Mouse (Mus musculus) spleen, postnatal 14 days (tissue): ENCODE data around the gene Il17rd.
A peak's percentile ranks its signal among the peaks of the same experiment; 100 is the strongest.

Experiments
- DNase-seq, 2 experiments: peaks; one replicate each; pipeline ENCODE4 v3.0.0; 2021 to 2022; ENCODE audit warnings: low spot score in 2 of 2

Il17rd gene

GRCm38 (mm10) chr14:27044967-27045361 lies 6.2 kb downstream of the Il17rd start:
- DNase-seq, result peak in 1 of 2 experiments; percentile 10

GRCm38 (mm10) chr14:27048231-27048956 lies 9.7 kb downstream of the Il17rd start:
- no peak for DNase-seq

GRCm38 (mm10) chr14:27050043-27050442 lies 11.3 kb downstream of the Il17rd start:
- DNase-seq, result no peak

GRCm38 (mm10) chr14:27050560-27051510 lies 12.1 kb downstream of the Il17rd start:
- no peak for DNase-seq

GRCm38 (mm10) chr14:27051511-27051895 lies 12.8 kb downstream of the Il17rd start:
- DNase-seq, result no peak

- no peak for DNase-seq
Observed at GRCm38 (mm10) chr14:27058535-27059223, 19.9 kb downstream of the Il17rd start.

- DNase-seq, result no peak
Observed at GRCm38 (mm10) chr14:27059224-27059558, 20.4 kb downstream of the Il17rd start.

- no peak for DNase-seq
Observed at GRCm38 (mm10) chr14:27063338-27063737, 24.6 kb downstream of the Il17rd start.

- no peak for DNase-seq
Observed at GRCm38 (mm10) chr14:27066171-27066929, 27.6 kb downstream of the Il17rd start.

GRCm38 (mm10) chr14:27067866-27068271 lies 29.1 kb downstream of the Il17rd start:
- DNase-seq, result no peak

GRCm38 (mm10) chr14:27069434-27070097 lies 30.8 kb downstream of the Il17rd start:
- DNase-seq, result no peak

GRCm38 (mm10) chr14:27070128-27070527 lies 31.4 kb downstream of the Il17rd start:
- no peak for DNase-seq

- DNase-seq, result no peak
Observed at GRCm38 (mm10) chr14:27070758-27071157, 32.0 kb downstream of the Il17rd start.

GRCm38 (mm10) chr14:27071985-27072384 lies 33.2 kb downstream of the Il17rd start:
- DNase-seq, result no peak

GRCm38 (mm10) chr14:27075084-27075483 lies 36.3 kb downstream of the Il17rd start:
- DNase-seq, result no peak

GRCm38 (mm10) chr14:27075909-27076521 lies 37.3 kb downstream of the Il17rd start:
- no peak for DNase-seq

- no peak for DNase-seq
Observed at GRCm38 (mm10) chr14:27076522-27076920, 37.8 kb downstream of the Il17rd start.

- no peak for DNase-seq
Observed at GRCm38 (mm10) chr14:27081536-27082275, 43.0 kb downstream of the Il17rd start.

- no peak for DNase-seq
Observed at GRCm38 (mm10) chr14:27085471-27085870, 46.7 kb downstream of the Il17rd start.

- DNase-seq, result no peak
Observed at GRCm38 (mm10) chr14:27085999-27086398, 47.3 kb downstream of the Il17rd start.
